Mouse (Mus musculus) embryonic facial prominence, embryonic 11.5 days (tissue): Measurements from ENCODE around the gene Pfas. TPM values are rescaled to one million over a fixed set of nuclear protein-coding genes. Genes with fewer than 3 reads are reported as not detected.
A peak's percentile ranks its signal among the peaks of the same experiment; 100 is the strongest.

Experiments used
- ATAC-seq: fragments of 200-750 bp; cut with Nextera tagmentation; replicated peaks from 2 replicates; pipeline ENCODE4 v1.8.0; 2017; ENCODE audit warnings: low read depth; ENCODE audit not compliant: insufficient number of reproducible peaks, low FRiP score, low TSS enrichment
- DNase-seq: peaks from one replicate; pipeline ENCODE4 v3.0.0-alpha.2; 2015; ENCODE audit warnings: low spot score
- H3K27ac ChIP-seq: fragments of 300-500 bp; sonication (generic); replicated peaks from 2 replicates; pipeline ENCODE4 v1.5.1; 2014; ENCODE audit warnings: mild to moderate bottlenecking, low read depth, low read length, control low read depth
- H3K27me3 ChIP-seq: fragments of 300-500 bp; sonication (generic); 2 replicates; pipeline ENCODE4 v1.6.1; 2014; ENCODE audit warnings: mild to moderate bottlenecking, low read length, moderate library complexity, mixed read lengths; ENCODE audit not compliant: control insufficient read depth, insufficient read depth
- H3K36me3 ChIP-seq: fragments of 300-500 bp; sonication (generic); replicated peaks from 2 replicates; pipeline ENCODE4 v1.6.1; 2014; ENCODE audit warnings: low read depth, mild to moderate bottlenecking, low read length, moderate library complexity, mixed read lengths; ENCODE audit not compliant: control insufficient read depth, insufficient read depth
- H3K4me1 ChIP-seq: fragments of 300-500 bp; sonication (generic); 2 replicates; pipeline ENCODE4 v1.6.1; 2014; ENCODE audit warnings: low read length, mixed read lengths; ENCODE audit not compliant: control insufficient read depth, insufficient read depth
- H3K4me2 ChIP-seq: fragments of 300-500 bp; sonication (generic); 2 replicates; pipeline ENCODE4 v1.6.1; 2014; ENCODE audit warnings: low read depth, mild to moderate bottlenecking, control low read depth, low read length, moderate library complexity
- H3K4me3 ChIP-seq: fragments of 300-500 bp; sonication (generic); 2 replicates; pipeline ENCODE4 v1.5.1; 2014; ENCODE audit warnings: low read depth, low read length, control low read depth
- H3K9ac ChIP-seq: fragments of 300-500 bp; sonication (generic); replicated peaks from 2 replicates; pipeline ENCODE4 v1.6.1; 2014; ENCODE audit warnings: mild to moderate bottlenecking, control low read depth, low read length
- H3K9me3 ChIP-seq: fragments of 300-500 bp; sonication (generic); replicated peaks from 2 replicates; pipeline ENCODE4 v1.6.1; 2016; ENCODE audit warnings: mild to moderate bottlenecking, low read length, inconsistent platforms, mixed read lengths; ENCODE audit not compliant: control insufficient read depth
- WGBS: fragments of 180-500 bp; shearing (Covaris S2); extraction: QIAGEN DNeasy Blood & Tissue Kit; methylation state at CpG from one replicate; pipeline ENCODE4 v1.1.7; 2014; 5-methylcytosine and 5-hydroxymethylcytosine counted together
- polyA plus RNA-seq: library from polyadenylated mRNA; unstranded; fragments of >200 nt; fragmentation: Nextera tagmentation; extraction: Ambion mirVana; gene quantifications from 2 replicates; pipeline ENCODE4 v1.2.1, GENCODE M21; 2014

Gene Pfas
- polyA plus RNA-seq, 1 experiment from 2014 or later, result 34.8 TPM

GRCm38 (mm10) chr11:68954408-68954807 lies 53.9 kb downstream of the Pfas start:
- H3K9ac ChIP-seq, result peak overlapping the region; percentile 54
- 3% methylated on average over 17 of the region's 17 CpGs for WGBS
- peaks cover 20% of the 10 kb centered on the region for H3K27me3 ChIP-seq
- peak overlapping the region; percentile 57 for H3K4me2 ChIP-seq
- no peak overlapping the region for H3K27ac ChIP-seq
- peak overlapping the region; percentile 33 for H3K4me3 ChIP-seq
- ATAC-seq (no peak), DNase-seq (peak; percentile 10)
- peaks cover 4% of the 10 kb centered on the region for H3K4me1 ChIP-seq
- H3K9me3 ChIP-seq, result no peaks in the 10 kb centered on the region
- no peaks in the 10 kb centered on the region for H3K36me3 ChIP-seq

- H3K4me1 ChIP-seq, result peaks cover 4% of the 10 kb centered on the region
- peaks cover 20% of the 10 kb centered on the region for H3K27me3 ChIP-seq
- H3K4me3 ChIP-seq, result no peak overlapping the region; the same call in 1 of the 2 replicates
- H3K36me3 ChIP-seq, result no peaks in the 10 kb centered on the region
- no peak overlapping the region for H3K27ac ChIP-seq
- no peak for DNase-seq
- WGBS, result 9% methylated on average over 13 of the region's 13 CpGs
- peak overlapping the region; percentile 22; the same call in 1 of the 2 replicates for H3K9ac ChIP-seq
- peak overlapping the region; percentile 57 for H3K4me2 ChIP-seq
- H3K9me3 ChIP-seq, result no peaks in the 10 kb centered on the region
- no peak for ATAC-seq
These were observed 54.4 kb downstream of the Pfas start for GRCm38 (mm10) chr11:68953903-68954302.

DNA sequence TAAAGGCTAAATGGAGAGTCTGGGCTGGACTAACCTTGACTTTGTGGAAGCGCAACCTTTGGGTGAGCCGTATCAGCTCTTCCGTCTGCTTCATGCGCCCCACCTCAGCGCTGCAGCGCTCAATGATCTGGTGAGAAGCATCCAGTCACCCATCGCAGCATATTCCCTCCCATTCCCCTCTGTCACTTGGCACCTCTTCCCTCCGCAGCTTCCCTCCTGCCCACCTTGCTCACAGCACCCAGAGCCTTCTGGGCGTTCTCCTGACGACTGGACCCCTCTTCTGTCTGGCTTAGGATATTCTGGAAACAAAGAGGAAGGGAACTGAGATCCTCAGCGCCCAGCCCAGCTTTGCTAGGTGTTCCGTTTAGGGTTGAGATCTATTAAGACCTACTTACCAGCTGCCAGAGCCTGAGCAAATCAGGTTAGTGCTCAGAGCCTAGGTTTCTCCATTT lies 60.7 kb downstream of the Pfas start:
- Histone ChIP-seq H3K27me3 (no peaks in the 10 kb centered on the region; the same call in 1 of the 2 replicates), H3K9me3 (no peaks in the 10 kb centered on the region), H3K4me3 (no peak overlapping the region), H3K4me1 (no peaks in the 10 kb centered on the region), H3K4me2 (0 out of 2 replicates have a peak overlapping the region, but pooled peaks have one; percentile 17), H3K36me3 (no peaks in the 10 kb centered on the region), H3K9ac (no peak overlapping the region), H3K27ac (no peak overlapping the region)
- no peak for ATAC-seq
- 8% methylated on average over 12 of the region's 12 CpGs for WGBS
- DNase-seq, result no peak

DNA sequence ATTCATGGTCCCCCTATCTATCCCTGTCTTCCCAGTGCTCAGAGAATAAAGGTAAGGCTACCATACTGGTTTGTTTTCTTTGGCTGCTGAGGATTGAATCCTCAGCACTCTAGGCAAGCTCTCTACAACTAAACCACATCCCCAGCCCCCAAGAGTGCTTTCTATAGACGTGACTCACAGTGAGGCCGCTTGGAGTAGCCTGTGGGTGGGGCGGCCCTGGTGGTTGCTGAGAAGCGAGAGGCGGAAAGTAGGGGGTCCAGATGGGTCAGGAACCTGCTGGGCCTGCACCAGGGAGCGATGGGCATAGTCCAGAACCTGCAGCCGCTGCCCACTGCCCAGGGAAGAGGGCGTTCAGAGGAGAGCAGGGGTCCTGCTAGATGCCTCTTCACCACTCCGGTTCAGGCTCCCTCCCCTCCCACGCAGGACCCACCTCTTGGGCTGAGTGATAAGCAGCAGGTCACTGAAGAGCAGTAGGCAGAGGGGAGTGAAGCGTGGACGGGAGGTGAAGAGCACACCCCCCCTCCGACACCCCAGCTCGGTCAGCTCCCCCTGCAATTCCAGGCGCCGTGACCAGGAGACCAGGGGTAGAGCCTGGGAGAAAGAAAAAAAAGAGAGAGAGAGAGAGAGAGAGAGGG lies 61.3 kb downstream of the Pfas start:
- no peak overlapping the region for H3K4me2 ChIP-seq
- H3K9ac ChIP-seq, result no peak overlapping the region
- no peak overlapping the region for H3K27ac ChIP-seq
- no peak for ATAC-seq
- WGBS, result 6% methylated on average over 14 of the region's 16 CpGs
- no peaks in the 10 kb centered on the region for H3K36me3 ChIP-seq
- no peaks in the 10 kb centered on the region for H3K9me3 ChIP-seq
- H3K4me1 ChIP-seq, result no peaks in the 10 kb centered on the region
- H3K4me3 ChIP-seq, result no peak overlapping the region
- no peaks in the 10 kb centered on the region; the same call in 1 of the 2 replicates for H3K27me3 ChIP-seq
- no peak for DNase-seq

GRCm38 (mm10) chr11:68946001-68946400 lies 62.3 kb downstream of the Pfas start:
- Histone ChIP-seq H3K36me3 (no peaks in the 10 kb centered on the region), H3K4me3 (no peak overlapping the region), H3K27me3 (no peaks in the 10 kb centered on the region; the same call in 1 of the 2 replicates), H3K4me2 (no peak overlapping the region), H3K9me3 (no peaks in the 10 kb centered on the region), H3K9ac (no peak overlapping the region), H3K27ac (no peak overlapping the region), H3K4me1 (no peaks in the 10 kb centered on the region)
- no peak for DNase-seq
- ATAC-seq, result no peak
- 83% methylated on average over 4 of the region's 4 CpGs for WGBS

DNA sequence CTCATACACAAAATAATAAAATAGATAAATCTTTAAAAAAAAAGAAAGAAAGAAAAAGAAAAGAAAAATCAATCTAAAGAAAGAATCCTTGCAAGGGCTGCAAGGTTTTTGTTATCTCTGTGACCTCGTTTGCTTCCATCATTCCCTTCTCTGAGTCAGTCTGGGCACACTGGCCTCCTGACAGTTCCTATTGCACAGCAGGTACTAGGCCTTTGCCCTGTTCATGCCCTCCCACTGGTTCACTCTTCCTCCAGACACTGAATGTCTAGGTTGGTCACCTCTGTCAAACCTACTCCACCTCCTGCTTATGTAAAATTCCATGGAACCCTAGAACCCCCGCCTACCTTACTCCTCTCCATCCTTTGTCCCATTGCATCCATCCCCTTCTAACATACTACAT lies 63.0 kb downstream of the Pfas start:
- Histone ChIP-seq H3K4me2 (no peak overlapping the region), H3K36me3 (no peaks in the 10 kb centered on the region), H3K4me3 (no peak overlapping the region), H3K4me1 (no peaks in the 10 kb centered on the region), H3K9ac (no peak overlapping the region), H3K27me3 (no peaks in the 10 kb centered on the region; the same call in 1 of the 2 replicates), H3K27ac (no peak overlapping the region), H3K9me3 (no peaks in the 10 kb centered on the region)
- DNase-seq (no peak), ATAC-seq (no peak)
- WGBS, result 79% methylated on average over 2 of the region's 2 CpGs

DNA sequence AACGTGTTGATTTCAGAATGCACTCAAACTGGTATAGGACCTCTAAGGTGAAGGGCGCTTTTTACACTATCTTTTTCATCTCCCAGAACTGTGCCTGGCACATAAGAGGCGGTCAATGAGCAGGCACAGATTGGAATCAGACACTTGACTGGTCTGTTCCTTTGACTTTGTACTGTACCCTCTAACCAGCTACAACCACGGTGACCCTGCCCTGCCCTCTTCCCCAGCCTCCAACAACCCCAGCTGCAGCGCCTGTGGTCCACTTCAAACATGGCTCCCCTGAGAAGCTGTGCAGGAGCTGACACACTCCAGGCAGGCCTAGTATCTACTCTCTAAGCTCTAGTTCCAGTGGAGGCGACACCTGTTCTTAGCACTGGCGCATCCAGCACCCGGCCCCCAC lies 65.5 kb downstream of the Pfas start:
- DNase-seq (no peak), ATAC-seq (no peak)
- no peak overlapping the region for H3K9ac ChIP-seq
- no peaks in the 10 kb centered on the region; the same call in 1 of the 2 replicates for H3K27me3 ChIP-seq
- WGBS, result 86% methylated on average over 8 of the region's 8 CpGs
- H3K9me3 ChIP-seq, result no peaks in the 10 kb centered on the region
- no peak overlapping the region for H3K4me2 ChIP-seq
- no peaks in the 10 kb centered on the region for H3K4me1 ChIP-seq
- H3K4me3 ChIP-seq, result no peak overlapping the region
- no peak overlapping the region for H3K27ac ChIP-seq
- no peaks in the 10 kb centered on the region for H3K36me3 ChIP-seq

- Histone ChIP-seq H3K36me3 (no peaks in the 10 kb centered on the region), H3K4me2 (peak overlapping the region; percentile 38), H3K9me3 (no peaks in the 10 kb centered on the region), H3K27ac (no peak overlapping the region), H3K4me3 (peak overlapping the region; percentile 42), H3K9ac (peak overlapping the region; percentile 61), H3K4me1 (no peaks in the 10 kb centered on the region), H3K27me3 (no peaks in the 10 kb centered on the region)
- DNase-seq (no peak), ATAC-seq (no peak)
- WGBS, result 60% methylated on average over 4 of the region's 4 CpGs
These were observed 67.7 kb downstream of the Pfas start for GRCm38 (mm10) chr11:68940516-68940915.
